Mouse (Mus musculus) cerebral cortex, adult 2 months (tissue): ENCODE results near the gene Hnrnpa3.

Experiments used
- WGBS: fragments of 180-500 bp; shearing (Covaris S2); methylation state at CpG from one replicate; pipeline ENCODE4 v1.1.7; 2018; 5-methylcytosine and 5-hydroxymethylcytosine counted together

Gene Hnrnpa3

DNA sequence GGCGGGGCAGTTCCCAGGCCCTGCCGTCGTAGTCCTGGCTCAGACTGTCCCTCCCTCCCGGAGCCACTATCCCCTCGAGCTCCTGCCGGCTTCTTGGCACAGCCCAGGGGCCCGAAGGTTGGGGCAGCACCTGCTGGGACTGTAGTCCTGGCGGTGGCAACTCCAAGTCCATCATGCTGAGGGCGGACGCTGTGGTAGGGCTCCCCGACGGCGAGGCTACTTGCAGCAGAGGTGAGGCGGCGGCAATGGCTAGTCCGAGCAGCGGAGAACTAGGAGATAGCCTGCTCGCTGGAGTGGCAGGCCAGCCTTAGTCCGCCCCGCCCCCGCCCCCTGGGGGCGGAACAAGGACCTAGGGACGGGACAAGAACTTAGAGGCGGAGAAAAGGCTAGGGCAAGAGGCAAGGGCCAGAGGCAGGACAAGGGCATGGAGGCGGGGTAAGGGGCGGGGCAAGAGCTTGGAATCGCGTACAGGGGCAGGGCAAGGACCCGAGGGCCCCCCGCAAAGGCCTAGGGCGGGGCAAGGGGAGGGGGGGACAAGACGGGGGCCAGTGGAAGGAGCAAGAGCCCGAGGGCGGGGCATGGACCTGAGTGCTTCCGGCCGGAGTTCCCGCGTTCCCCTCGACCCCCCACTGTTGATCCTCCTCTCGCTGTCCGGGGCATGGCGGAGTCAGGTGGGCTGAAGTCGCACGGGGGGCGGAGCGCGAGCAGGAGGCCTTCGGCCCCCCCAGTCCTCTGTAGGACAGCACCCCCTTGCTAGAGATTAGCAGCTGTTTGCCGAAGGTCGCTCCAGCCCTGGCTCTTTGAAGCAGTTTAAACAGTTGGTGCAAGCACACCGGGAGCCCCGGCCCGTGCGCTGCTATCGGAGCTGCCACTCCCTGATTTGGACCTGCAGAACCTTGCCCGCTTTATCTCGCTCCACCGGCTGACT is 45.4 kb downstream of the Hnrnpa3 start, which contains the start of gene Nfe2l2:
Nfe2l2 (minus strand) TSS at position 408 of the 928 bp plus-strand sequence.
- WGBS: under 1% methylated on average over 58 of the region's 58 CpGs

- 33% methylated on average over 19 of the region's 19 CpGs for WGBS
These were observed 46.2 kb downstream of the Hnrnpa3 start for GRCm38 (mm10) chr2:75705162-75705752.

- WGBS: 76% methylated on average over 5 of the region's 5 CpGs
These were observed 47.4 kb downstream of the Hnrnpa3 start for GRCm38 (mm10) chr2:75706435-75706834.

- 45% methylated on average over 1 of the region's 1 CpGs for WGBS
These were observed 48.4 kb downstream of the Hnrnpa3 start for GRCm38 (mm10) chr2:75707420-75707819.

DNA sequence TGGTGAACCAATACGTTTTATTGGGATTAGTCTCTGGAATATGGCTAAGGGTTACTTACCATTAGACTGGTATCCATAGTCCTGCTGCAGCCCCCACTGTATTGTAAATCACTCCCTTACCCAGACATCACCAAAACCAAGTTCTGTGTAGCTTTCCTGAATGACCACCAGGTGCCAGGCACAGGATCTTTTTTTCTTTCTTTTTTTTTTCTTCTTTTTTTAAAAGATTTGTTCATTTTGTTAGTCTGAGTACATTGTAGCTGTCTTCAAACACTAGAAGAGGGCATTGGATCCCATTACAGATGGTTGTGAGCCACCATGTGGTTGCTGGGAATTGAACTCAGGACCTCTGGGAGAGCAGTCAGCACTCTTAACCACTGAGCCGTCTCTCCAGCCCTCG is 54.0 kb downstream of the Hnrnpa3 start:
- 95% methylated on average over 3 of the region's 3 CpGs for WGBS

DNA sequence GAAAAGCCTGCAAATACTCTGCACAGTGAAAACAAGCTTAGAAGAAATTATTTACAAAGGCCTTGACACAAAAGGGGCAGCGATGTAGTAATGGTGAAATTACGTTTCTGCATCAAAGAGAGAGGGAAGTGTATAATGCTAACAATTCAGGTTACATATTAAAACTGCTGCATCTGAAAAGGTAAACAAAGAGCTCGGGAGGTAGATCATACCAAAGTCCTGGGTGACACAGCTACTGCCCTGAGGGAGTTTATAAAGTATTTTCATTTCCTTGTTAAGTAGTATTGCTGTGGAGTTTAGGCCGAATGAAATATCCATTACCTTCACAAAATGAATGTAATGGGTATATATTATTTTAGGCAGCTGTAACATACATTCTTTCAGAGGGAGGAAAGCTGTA is 55.7 kb downstream of the Hnrnpa3 start:
- whole genome bisulfite sequencing: 83% methylated on average over 4 of the region's 4 CpGs

- 79% methylated on average over 12 of the region's 12 CpGs for WGBS
These were observed 57.3 kb downstream of the Hnrnpa3 start for GRCm38 (mm10) chr2:75716046-75717016.
